Mouse (Mus musculus) embryonic facial prominence, embryonic 13.5 days (tissue): ENCODE results near the gene Npas3. TPM values are rescaled to one million over a fixed set of nuclear protein-coding genes. Genes with fewer than 3 reads are reported as not detected.

Experiments used
- ATAC-seq: fragments of 200-750 bp; cut with Nextera tagmentation; 2 replicates; pipeline ENCODE4 v1.8.0; 2017; ENCODE audit warnings: low read depth; ENCODE audit not compliant: insufficient number of reproducible peaks, insufficient read depth, low FRiP score, low TSS enrichment
- H3K27ac ChIP-seq: fragments of 300-500 bp; sonication (generic); 2 replicates; pipeline ENCODE4 v1.5.1; 2015; ENCODE audit warnings: moderate library complexity, mild to moderate bottlenecking, inconsistent platforms
- H3K27me3 ChIP-seq: fragments of 300-500 bp; sonication (generic); 2 replicates; pipeline ENCODE4 v1.6.1; 2015; ENCODE audit warnings: mild to moderate bottlenecking, inconsistent platforms
- H3K36me3 ChIP-seq: fragments of 300-500 bp; sonication (generic); 2 replicates; pipeline ENCODE4 v1.6.1; 2015; ENCODE audit warnings: mild to moderate bottlenecking, inconsistent platforms
- H3K4me1 ChIP-seq: fragments of 300-500 bp; sonication (generic); 2 replicates; pipeline ENCODE4 v1.6.1; 2015; ENCODE audit warnings: inconsistent platforms
- H3K4me2 ChIP-seq: fragments of 300-500 bp; sonication (generic); 2 replicates; pipeline ENCODE4 v1.6.1; 2015; ENCODE audit warnings: moderate library complexity, mild to moderate bottlenecking, inconsistent platforms
- H3K4me3 ChIP-seq: fragments of 300-500 bp; sonication (generic); 2 replicates; pipeline ENCODE4 v1.5.1; 2015; ENCODE audit warnings: mild to moderate bottlenecking, inconsistent platforms
- H3K9ac ChIP-seq: fragments of 300-500 bp; sonication (generic); 2 replicates; pipeline ENCODE4 v1.6.1; 2015; ENCODE audit warnings: mild to moderate bottlenecking, inconsistent platforms
- H3K9me3 ChIP-seq: fragments of 300-500 bp; sonication (generic); 2 replicates; pipeline ENCODE4 v1.6.1; 2016; ENCODE audit warnings: inconsistent platforms
- WGBS: fragments of 180-500 bp; shearing (Covaris S2); methylation state at CpG from one replicate; pipeline ENCODE4 v1.1.7; 2015; ENCODE audit warnings: mixed read lengths; 5-methylcytosine and 5-hydroxymethylcytosine counted together
- polyA plus RNA-seq: library from polyadenylated mRNA; unstranded; fragments of >200 nt; fragmentation: Nextera tagmentation; extraction: Ambion mirVana; gene quantifications from 2 replicates; pipeline ENCODE4 v1.2.1, GENCODE M21; 2015

The Npas3 gene
- polyA plus RNA-seq, 1 experiment from 2014 or later, result 4.3 TPM

DNA sequence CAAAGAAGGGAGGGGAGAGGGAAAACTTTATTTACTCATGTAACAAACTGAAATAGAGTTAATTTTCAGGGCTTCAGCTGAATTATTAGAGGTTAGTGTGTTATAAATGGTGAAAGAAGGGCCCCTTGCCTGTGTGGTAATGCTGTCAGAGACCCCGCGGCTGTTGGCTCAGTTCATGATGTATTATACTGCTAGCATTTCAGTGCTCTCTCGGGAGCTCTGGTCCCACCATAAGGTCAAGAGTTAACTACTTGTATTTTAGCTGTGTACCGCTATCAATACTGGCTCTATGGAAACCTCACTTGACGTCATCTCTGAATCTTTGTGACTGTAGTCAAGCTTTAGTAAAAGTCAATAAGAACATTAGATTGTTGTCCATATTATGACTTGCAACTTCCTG lies 415.6 kb downstream of the Npas3 start:
- peaks cover 5% of the 10 kb centered on the region for H3K4me1 ChIP-seq
- WGBS, result 41% methylated on average over 5 of the region's 5 CpGs
- H3K4me3 ChIP-seq, result no peak overlapping the region
- H3K27me3 ChIP-seq, result no peaks in the 10 kb centered on the region
- no peak overlapping the region for H3K27ac ChIP-seq
- H3K9me3 ChIP-seq, result no peaks in the 10 kb centered on the region
- no peak for ATAC-seq
- H3K9ac ChIP-seq, result no peak overlapping the region
- H3K36me3 ChIP-seq, result no peaks in the 10 kb centered on the region
- H3K4me2 ChIP-seq, result no peak overlapping the region

DNA sequence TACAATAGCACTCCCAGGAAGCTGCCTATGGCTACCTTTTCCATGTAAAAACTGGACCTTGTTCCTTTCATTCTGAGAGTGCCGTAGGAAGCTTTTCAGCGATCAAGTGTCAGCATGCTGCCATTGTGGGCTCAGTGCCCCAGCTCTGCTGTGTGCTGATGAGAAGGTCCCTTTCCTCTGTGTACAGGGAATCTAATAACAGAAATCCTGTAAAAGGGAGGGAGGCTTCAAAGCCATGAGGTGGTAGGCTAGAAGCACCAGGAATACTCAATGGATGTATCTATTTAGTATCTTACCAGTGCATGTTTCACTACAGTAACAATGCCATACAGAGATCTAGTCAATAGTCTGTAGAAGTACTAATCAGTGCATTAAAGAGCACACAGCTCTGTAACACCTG lies 423.4 kb downstream of the Npas3 start:
- Histone ChIP-seq H3K4me2 (no peak overlapping the region), H3K4me1 (peaks cover 14% of the 10 kb centered on the region), H3K4me3 (no peak overlapping the region), H3K9ac (no peak overlapping the region), H3K27me3 (0 out of 2 replicates have a peak, but pooled peaks cover 6% of the 10 kb centered on the region), H3K27ac (no peak overlapping the region), H3K9me3 (no peaks in the 10 kb centered on the region), H3K36me3 (no peaks in the 10 kb centered on the region)
- ATAC-seq, result no peak
- 90% methylated on average over 2 of the region's 2 CpGs for WGBS

DNA sequence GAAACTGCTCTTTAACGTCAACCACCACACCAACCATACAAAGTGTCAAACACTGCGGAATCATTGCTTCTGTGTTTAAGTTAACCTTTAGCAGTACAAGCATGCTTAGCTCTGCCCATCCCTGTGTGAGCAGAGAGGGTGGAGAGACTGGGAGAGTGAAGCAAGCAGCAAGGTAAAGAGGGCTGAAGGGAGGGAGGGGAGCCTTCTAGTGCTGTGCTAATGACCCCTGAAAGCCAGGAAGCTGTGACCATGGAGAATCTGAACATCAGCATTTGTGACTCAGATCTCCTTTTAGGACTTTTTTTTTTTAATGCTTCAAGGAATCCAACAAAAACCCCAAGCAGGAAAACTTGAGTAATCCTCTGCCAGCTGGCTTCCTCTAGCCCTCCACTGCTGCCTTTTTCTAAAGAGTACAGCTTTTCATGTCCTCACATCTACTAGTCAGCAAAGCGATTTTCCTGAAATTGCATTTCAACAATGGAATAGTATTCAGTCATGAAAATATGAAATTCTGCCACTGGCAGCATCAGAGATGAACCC lies 428.7 kb downstream of the Npas3 start:
- WGBS, result 77% methylated on average over 3 of the region's 3 CpGs
- no peak overlapping the region for H3K9ac ChIP-seq
- H3K36me3 ChIP-seq, result no peaks in the 10 kb centered on the region
- no peak overlapping the region for H3K4me2 ChIP-seq
- H3K27ac ChIP-seq, result no peak overlapping the region
- H3K27me3 ChIP-seq, result 0 out of 2 replicates have a peak, but pooled peaks cover 3% of the 10 kb centered on the region
- H3K9me3 ChIP-seq, result no peaks in the 10 kb centered on the region
- ATAC-seq, result no peak
- no peaks in the 10 kb centered on the region for H3K4me1 ChIP-seq
- no peak overlapping the region for H3K4me3 ChIP-seq

DNA sequence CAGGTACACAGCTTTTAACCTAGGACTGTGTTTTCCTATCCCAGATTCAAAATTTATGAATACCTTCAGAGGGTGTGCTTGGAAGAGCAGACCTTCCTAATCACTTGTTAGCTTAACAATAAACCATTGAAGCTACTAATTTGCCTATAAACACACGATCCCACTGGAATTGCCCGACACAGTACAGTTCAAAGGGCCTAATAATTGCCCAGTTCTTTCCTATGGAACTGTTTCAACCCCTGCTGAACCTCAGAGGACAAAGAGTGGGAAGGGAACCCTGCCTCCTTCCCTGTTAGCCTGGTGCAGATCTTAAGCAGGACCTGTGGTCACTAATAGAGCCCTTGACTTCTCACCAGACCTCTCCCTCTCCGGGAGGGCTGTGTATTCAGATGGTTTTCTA lies 429.7 kb downstream of the Npas3 start:
- H3K27ac ChIP-seq, result no peak overlapping the region
- H3K9me3 ChIP-seq, result no peaks in the 10 kb centered on the region
- H3K9ac ChIP-seq, result no peak overlapping the region
- no peak overlapping the region for H3K4me3 ChIP-seq
- no peak overlapping the region for H3K4me2 ChIP-seq
- no peaks in the 10 kb centered on the region for H3K36me3 ChIP-seq
- 0 out of 2 replicates have a peak, but pooled peaks cover 3% of the 10 kb centered on the region for H3K27me3 ChIP-seq
- no peaks in the 10 kb centered on the region for H3K4me1 ChIP-seq
- WGBS, result 55% methylated on average over 3 of the region's 3 CpGs
- ATAC-seq, result no peak

DNA sequence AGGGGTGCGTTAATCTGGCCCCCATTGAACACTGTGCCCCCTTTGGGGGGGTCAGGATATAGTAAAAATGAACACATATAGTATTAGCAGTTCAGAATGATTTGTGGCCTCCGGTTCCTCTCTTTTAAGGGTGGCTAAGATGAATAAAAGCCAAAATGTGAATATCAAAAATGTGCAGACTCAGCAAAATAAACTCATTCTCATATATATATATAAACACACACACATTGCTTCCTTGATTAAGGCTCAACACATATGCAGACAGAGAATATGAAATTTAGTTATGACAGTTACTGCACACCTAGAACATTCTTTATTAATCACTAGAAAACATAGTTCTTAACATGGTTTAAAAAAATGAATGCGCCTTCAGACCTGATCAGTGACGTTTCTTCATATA lies 430.7 kb downstream of the Npas3 start:
- Histone ChIP-seq H3K9me3 (no peaks in the 10 kb centered on the region), H3K4me1 (no peaks in the 10 kb centered on the region), H3K27ac (no peak overlapping the region), H3K36me3 (no peaks in the 10 kb centered on the region), H3K9ac (no peak overlapping the region), H3K4me3 (no peak overlapping the region), H3K27me3 (0 out of 2 replicates have a peak, but pooled peaks cover 3% of the 10 kb centered on the region), H3K4me2 (no peak overlapping the region)
- ATAC-seq, result no peak
- 94% methylated on average over 4 of the region's 4 CpGs for WGBS

DNA sequence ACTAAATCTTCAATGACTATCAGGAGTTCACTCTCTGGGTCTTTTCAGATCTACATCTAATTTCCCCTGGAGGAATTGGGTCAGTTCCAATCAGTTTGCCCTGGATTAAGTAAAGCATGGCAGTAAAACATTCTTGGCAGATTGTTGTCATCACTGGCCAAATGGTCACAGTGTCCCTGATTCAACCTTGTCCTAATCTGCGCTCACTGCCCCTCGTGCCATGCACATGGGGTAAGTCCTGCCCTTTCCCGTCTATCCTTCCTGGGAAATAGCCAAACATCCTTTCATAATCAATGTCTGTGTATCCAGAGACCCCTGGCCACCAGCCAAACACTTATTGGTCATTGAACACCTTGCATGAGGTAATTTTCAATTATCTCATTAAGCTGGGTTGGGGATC lies 432.0 kb downstream of the Npas3 start:
- Histone ChIP-seq H3K4me2 (no peak overlapping the region), H3K4me3 (no peak overlapping the region), H3K27me3 (0 out of 2 replicates have a peak, but pooled peaks cover 3% of the 10 kb centered on the region), H3K27ac (no peak overlapping the region), H3K4me1 (no peaks in the 10 kb centered on the region), H3K36me3 (no peaks in the 10 kb centered on the region), H3K9ac (no peak overlapping the region), H3K9me3 (no peaks in the 10 kb centered on the region)
- ATAC-seq, result no peak
- WGBS, result 69% methylated on average over 3 of the region's 3 CpGs

DNA sequence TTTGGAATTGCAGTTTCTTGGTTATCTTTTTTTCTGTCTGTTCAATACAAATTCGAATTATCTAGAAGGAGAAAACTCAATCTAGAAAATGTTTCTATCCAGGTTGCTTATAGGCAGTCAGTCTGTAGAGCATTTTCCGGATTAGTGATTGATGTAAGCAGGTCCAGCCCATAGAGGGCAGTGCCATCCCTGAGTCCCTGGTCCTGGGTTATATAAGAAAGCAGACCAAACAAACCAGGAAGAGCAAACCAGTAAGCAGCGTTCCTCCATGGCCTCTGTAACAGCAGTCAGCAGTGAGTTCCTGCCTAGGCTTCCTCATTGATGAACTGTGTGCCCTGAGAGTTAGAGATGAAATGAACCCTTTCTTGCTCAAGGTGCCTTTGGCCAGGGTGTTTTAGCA lies 433.6 kb downstream of the Npas3 start:
- no peaks in the 10 kb centered on the region for H3K27me3 ChIP-seq
- H3K9me3 ChIP-seq, result no peaks in the 10 kb centered on the region
- no peaks in the 10 kb centered on the region for H3K36me3 ChIP-seq
- no peak overlapping the region for H3K27ac ChIP-seq
- WGBS, result 52% methylated on average over 3 of the region's 3 CpGs
- no peak for ATAC-seq
- H3K4me2 ChIP-seq, result no peak overlapping the region
- no peak overlapping the region for H3K4me3 ChIP-seq
- H3K4me1 ChIP-seq, result no peaks in the 10 kb centered on the region
- no peak overlapping the region for H3K9ac ChIP-seq

DNA sequence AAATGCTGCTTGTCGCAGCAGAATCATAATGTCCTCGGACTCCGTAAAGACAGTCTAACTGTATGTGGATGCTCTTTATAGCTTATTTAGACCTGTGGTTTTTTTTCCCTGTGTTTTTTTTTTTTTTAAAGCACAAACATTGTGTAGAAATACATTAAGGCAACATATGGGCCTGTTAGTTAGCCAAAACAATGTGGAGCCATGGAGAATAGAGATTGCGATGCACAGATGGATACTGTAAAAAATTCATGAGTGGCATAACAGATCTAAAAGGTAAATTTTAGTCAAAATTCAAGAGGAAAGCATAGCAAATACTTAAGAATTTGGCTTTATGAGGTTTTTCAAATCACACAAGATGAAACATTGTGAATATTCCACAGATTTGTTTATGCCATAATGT lies 444.0 kb downstream of the Npas3 start:
- H3K9ac ChIP-seq, result no peak overlapping the region
- ATAC-seq, result no peak
- no peak overlapping the region for H3K4me3 ChIP-seq
- no peaks in the 10 kb centered on the region for H3K4me1 ChIP-seq
- H3K27me3 ChIP-seq, result no peaks in the 10 kb centered on the region
- H3K36me3 ChIP-seq, result no peaks in the 10 kb centered on the region
- H3K9me3 ChIP-seq, result no peaks in the 10 kb centered on the region
- no peak overlapping the region for H3K4me2 ChIP-seq
- WGBS, result 89% methylated on average over 4 of the region's 4 CpGs
- no peak overlapping the region for H3K27ac ChIP-seq

DNA sequence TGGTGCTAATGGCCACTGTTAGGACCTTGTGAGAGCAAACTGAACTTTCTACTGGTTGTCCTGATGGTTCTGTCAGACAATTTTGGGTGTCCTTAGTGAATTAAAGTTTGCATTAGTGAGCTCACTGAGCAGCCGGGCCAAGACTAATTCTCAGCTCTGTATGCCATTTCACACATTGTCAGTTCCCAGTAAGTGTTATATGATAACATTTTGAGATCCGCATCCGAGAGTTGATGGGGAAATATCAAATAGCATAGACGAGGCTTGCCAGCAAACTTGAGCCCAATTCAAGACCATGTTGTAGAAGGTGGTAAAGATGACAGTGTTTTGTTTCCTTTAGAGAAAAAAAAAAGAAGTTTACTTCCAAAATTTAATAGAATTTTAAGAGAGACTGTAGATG lies 445.9 kb downstream of the Npas3 start:
- no peak overlapping the region for H3K4me2 ChIP-seq
- H3K36me3 ChIP-seq, result no peaks in the 10 kb centered on the region
- 74% methylated on average over 4 of the region's 4 CpGs for WGBS
- H3K27me3 ChIP-seq, result no peaks in the 10 kb centered on the region
- H3K27ac ChIP-seq, result no peak overlapping the region
- H3K4me3 ChIP-seq, result no peak overlapping the region
- no peak overlapping the region for H3K9ac ChIP-seq
- no peaks in the 10 kb centered on the region for H3K9me3 ChIP-seq
- H3K4me1 ChIP-seq, result no peaks in the 10 kb centered on the region
- ATAC-seq, result no peak

DNA sequence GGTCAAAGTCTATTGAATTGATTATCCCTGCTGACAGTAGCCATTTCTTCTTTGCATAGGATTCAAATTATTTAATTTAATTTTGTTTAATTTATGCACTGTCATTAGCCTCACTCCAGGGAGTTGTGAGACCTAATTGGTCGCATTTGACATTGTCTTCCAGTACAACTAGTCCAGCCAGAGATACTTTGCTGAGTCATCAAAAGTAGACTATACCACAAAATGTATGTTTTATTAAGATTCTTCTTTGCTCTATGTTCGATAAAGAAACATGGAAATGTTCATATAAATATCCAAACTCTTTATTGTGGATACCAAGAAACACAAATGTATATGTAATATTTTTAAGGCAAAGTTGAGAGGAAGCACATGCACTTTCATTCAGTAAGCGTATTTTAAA lies 446.8 kb downstream of the Npas3 start:
- Histone ChIP-seq H3K9me3 (no peaks in the 10 kb centered on the region), H3K36me3 (no peaks in the 10 kb centered on the region), H3K4me1 (no peaks in the 10 kb centered on the region), H3K4me3 (no peak overlapping the region), H3K9ac (no peak overlapping the region), H3K27me3 (no peaks in the 10 kb centered on the region), H3K4me2 (no peak overlapping the region), H3K27ac (no peak overlapping the region)
- ATAC-seq, result no peak
- 90% methylated on average over 3 of the region's 3 CpGs for WGBS

DNA sequence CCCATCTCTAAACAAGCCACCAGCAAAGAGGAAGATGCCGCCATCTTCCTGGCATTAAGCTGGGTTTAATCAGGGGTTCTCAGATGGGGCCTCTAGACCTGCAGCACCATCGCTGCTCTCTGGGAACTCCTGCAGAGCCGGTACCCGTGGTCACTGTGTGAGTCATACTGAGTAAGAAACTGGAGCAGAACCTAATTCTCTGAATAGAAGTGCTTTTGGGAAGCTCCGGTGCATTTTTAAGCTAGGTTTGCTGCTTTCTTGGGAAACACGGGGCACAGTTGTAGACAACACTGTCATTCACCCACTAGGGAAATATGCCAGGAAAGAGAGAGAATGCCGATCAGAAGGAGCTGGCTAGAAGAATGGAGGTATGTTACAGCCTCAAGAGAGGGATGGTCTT lies 449.2 kb downstream of the Npas3 start:
- Histone ChIP-seq H3K27me3 (no peaks in the 10 kb centered on the region), H3K9ac (no peak overlapping the region), H3K9me3 (no peaks in the 10 kb centered on the region), H3K36me3 (no peaks in the 10 kb centered on the region), H3K27ac (no peak overlapping the region), H3K4me2 (no peak overlapping the region), H3K4me3 (no peak overlapping the region), H3K4me1 (no peaks in the 10 kb centered on the region)
- 82% methylated on average over 7 of the region's 7 CpGs for WGBS
- ATAC-seq, result no peak

DNA sequence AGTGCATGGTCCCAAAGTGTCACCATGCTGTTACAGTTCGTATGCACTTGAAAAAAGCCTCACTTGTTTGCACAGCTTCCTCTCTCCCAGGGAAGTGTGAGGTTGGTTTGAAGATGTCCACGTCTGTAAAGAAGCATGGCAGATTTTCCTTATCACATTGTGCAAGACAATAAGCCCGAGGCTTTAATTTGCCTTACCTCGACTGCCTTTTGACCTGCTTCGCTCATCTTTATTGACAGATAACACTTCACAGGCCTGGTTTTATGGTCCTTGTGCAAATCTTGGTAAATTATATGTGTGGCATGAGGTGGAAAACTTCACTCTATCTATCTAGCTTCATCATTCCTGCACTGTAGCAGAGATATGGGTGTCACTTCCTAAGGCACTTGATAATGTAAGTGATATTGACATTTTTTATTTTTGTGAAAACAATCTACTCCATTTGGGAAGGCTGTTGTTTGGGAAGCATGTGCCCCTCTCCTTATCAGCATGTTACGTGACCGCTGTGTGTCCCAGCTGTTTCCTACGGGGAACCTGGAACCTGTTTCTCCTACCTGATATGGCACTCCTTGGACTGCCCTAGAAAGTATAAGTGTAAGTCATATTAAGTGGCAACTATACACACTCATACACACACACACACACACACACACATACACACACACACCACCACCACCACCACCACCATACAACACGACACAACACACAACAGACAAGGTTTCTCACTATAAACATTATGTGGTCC lies 450.2 kb downstream of the Npas3 start:
- no peak overlapping the region for H3K4me2 ChIP-seq
- no peak for ATAC-seq
- no peaks in the 10 kb centered on the region for H3K9me3 ChIP-seq
- no peaks in the 10 kb centered on the region for H3K4me1 ChIP-seq
- 87% methylated on average over 9 of the region's 9 CpGs for WGBS
- H3K9ac ChIP-seq, result no peak overlapping the region
- H3K27ac ChIP-seq, result no peak overlapping the region
- no peaks in the 10 kb centered on the region for H3K27me3 ChIP-seq
- no peak overlapping the region for H3K4me3 ChIP-seq
- no peaks in the 10 kb centered on the region for H3K36me3 ChIP-seq
